Mouse (Mus musculus): ENCODE data around the gene Hist1h4f. TPM values are rescaled to one million over a fixed set of nuclear protein-coding genes. Genes with fewer than 3 reads are reported as not detected.

Hist1h4f gene
- total and polyA plus RNA-seq, 3 experiments, result 14.4 to 3,786 TPM; not detected in 1

GRCm38 (mm10) chr13:23552962-23553361 lies 1.5 kb upstream of the Hist1h4f start, which contains the start of gene Hist1h1d:
Gene Hist1h1d (plus strand): TSS chr13:23553262.
- Histone ChIP-seq H3K9me3 (replicated peaks; ENCODE audit: insufficient read depth, low read length) (no peaks in the 10 kb centered on the region), H3K27me3 (ENCODE audit: control insufficient read depth in 1 of 2, insufficient read depth in 2 of 2, low read length in 2 of 2) (no peaks in the 10 kb centered on the region), H3K9ac (ENCODE audit: control insufficient read depth, low read depth, low read length, poor library complexity, severe bottlenecking) (peak within 1 kb of the TSS; percentile 93), H3K79me2 (ENCODE audit: control insufficient read depth, insufficient read depth, low read length, poor library complexity) (peaks cover 3% of the 10 kb centered on the region; the same call in 1 of the 2 replicates), H3K4me1 (ENCODE audit: control insufficient read depth in 1 of 2, insufficient read depth in 2 of 2, low read length in 2 of 2) (peaks cover 0 to 11% of the 10 kb centered on the region in 2 experiments; a peak in 1 of 4 replicates), H3K4me3 (ENCODE audit: control insufficient read depth in 1 of 2, insufficient read depth in 1 of 2, low read depth in 2 of 2, low read length in 2 of 2) (peak within 1 kb of the TSS in 1 of 2 experiments; percentile 35; a peak in 2 of 4 replicates), H3K27ac (ENCODE audit: control insufficient read depth, low read depth, low read length) (peak within 1 kb of the TSS; percentile 100), H3K36me3 (ENCODE audit: control insufficient read depth in 1 of 2, insufficient read depth in 2 of 2, low read length in 2 of 2) (peaks cover 0 to 46% of the 10 kb centered on the region in 2 experiments; a peak in 2 of 4 replicates)
- TF ChIP-seq BHLHE40 (IDR thresholded peaks at IDR 0.05; ENCODE audit: borderline replicate concordance, low read depth, low read length) (no peak), KAT2A (conservative IDR thresholded peaks at IDR 0.05; ENCODE audit: low read depth, low read length) (no peak), SMC3 (IDR thresholded peaks at IDR 0.05; ENCODE audit: low read depth, low read length) (no peak), EP300 (IDR thresholded peaks at IDR 0.05; ENCODE audit: low read depth in 1 of 2, low read length in 2 of 2) (no peak), USF1 (IDR thresholded peaks at IDR 0.05; ENCODE audit: low read depth, low read length) (no peak), UBTF (IDR thresholded peaks at IDR 0.05; ENCODE audit: borderline replicate concordance, insufficient read depth, low read depth, low read length) (no peak), ZKSCAN1 (IDR thresholded peaks at IDR 0.05; ENCODE audit: low read depth, low read length) (no peak), POLR2AphosphoS2 (IDR thresholded peaks at IDR 0.05; ENCODE audit: low read length) (no peak), E2F4 (IDR thresholded peaks at IDR 0.05; ENCODE audit: borderline replicate concordance, low read depth, low read length) (no peak), NRF1 (IDR thresholded peaks at IDR 0.05; ENCODE audit: insufficient read depth, low read depth, low read length, poor library complexity, severe bottlenecking) (no peak), MEF2A (IDR thresholded peaks at IDR 0.05; ENCODE audit: extremely low read depth, insufficient replicate concordance, low read depth, low read length, poor library complexity, severe bottlenecking) (no peak), MAZ (IDR thresholded peaks at IDR 0.05; ENCODE audit: low read depth, low read length) (no peak), ETS1 (IDR thresholded peaks at IDR 0.05; ENCODE audit: low read depth, low read length) (no peak), TCF12 (IDR thresholded peaks at IDR 0.05; ENCODE audit: low read depth, low read length) (no peak)
- no peak for DNase-seq (ENCODE audit: low read depth, low spot score)

- Histone ChIP-seq H3K27ac (ENCODE audit: control insufficient read depth, low read depth, low read length) (peak overlapping the region; percentile 100), H3K4me3 (ENCODE audit: control insufficient read depth in 1 of 2, insufficient read depth in 1 of 2, low read depth in 2 of 2, low read length in 2 of 2) (peak overlapping the region in 1 of 2 experiments; percentile 35; a peak in 2 of 4 replicates)
Observed at GRCm38 (mm10) chr13:23551931-23552914, 775 bp upstream of the Hist1h4f start.

More at GRCm38 (mm10) chr13:23551931-23552914, 775 bp upstream of the Hist1h4f start:
- no peaks in the 10 kb centered on the region for H3K9me3 ChIP-seq (replicated peaks; ENCODE audit: insufficient read depth, low read length)
- H3K36me3 ChIP-seq (ENCODE audit: control insufficient read depth in 1 of 2, insufficient read depth in 2 of 2, low read length in 2 of 2), result peaks cover 0 to 43% of the 10 kb centered on the region in 2 experiments; a peak in 2 of 4 replicates
- no peaks in the 10 kb centered on the region for H3K27me3 ChIP-seq (ENCODE audit: control insufficient read depth in 1 of 2, insufficient read depth in 2 of 2, low read length in 2 of 2)
- peaks cover 0 to 11% of the 10 kb centered on the region in 2 experiments; a peak in 1 of 4 replicates for H3K4me1 ChIP-seq (ENCODE audit: control insufficient read depth in 1 of 2, insufficient read depth in 2 of 2, low read length in 2 of 2)
- H3K79me2 ChIP-seq (ENCODE audit: control insufficient read depth, insufficient read depth, low read length, poor library complexity), result peaks cover 3% of the 10 kb centered on the region; the same call in 1 of the 2 replicates
- TF ChIP-seq GATA1 (IDR thresholded peaks at IDR 0.05; ENCODE audit: low read depth, low read length), result no peak
- TF ChIP-seq EP300 (IDR thresholded peaks at IDR 0.05; ENCODE audit: low read depth in 1 of 2, low read length in 2 of 2), result no peak
- TF ChIP-seq MAFK (IDR thresholded peaks at IDR 0.05; ENCODE audit: borderline replicate concordance, low read depth, low read length), result no peak
- TF ChIP-seq MYC (IDR thresholded peaks at IDR 0.05; ENCODE audit: low read depth, low read length), result no peak
- no peak for TF ChIP-seq TAL1 (IDR thresholded peaks at IDR 0.05; ENCODE audit: low read length)
- no peak for TF ChIP-seq UBTF (IDR thresholded peaks at IDR 0.05; ENCODE audit: borderline replicate concordance, insufficient read depth, low read depth, low read length)
- no peak for TF ChIP-seq ZC3H11A (IDR thresholded peaks at IDR 0.05; ENCODE audit: low read depth, low read length)
- DNase-seq (ENCODE audit: low read depth, low spot score), result peak; percentile 73
- H3K9ac ChIP-seq (ENCODE audit: control insufficient read depth, low read depth, low read length, poor library complexity, severe bottlenecking), result peak overlapping the region; percentile 85

Data from MEL (cell line).